Mouse (Mus musculus): Measurements from ENCODE around the gene Opn3. TPM values are rescaled to one million over a fixed set of nuclear protein-coding genes. Genes with fewer than 3 reads are reported as not detected.

Gene Opn3
- total RNA-seq, 2 experiments from 2014 or later = 5.9 to 8.2 TPM

GRCm38 (mm10) chr1:175669456-175669855, 23.1 kb downstream of the Opn3 start:
- intact Hi-C loops (cut with DNase I) = no loop called here

GRCm38 (mm10) chr1:175668666-175669405, 23.7 kb downstream of the Opn3 start:
- intact Hi-C loops (cut with DNase I) = no loop called here

More at GRCm38 (mm10) chr1:175669456-175669855, 23.1 kb downstream of the Opn3 start:
- no peak for DNase-seq (ENCODE audit: low spot score in 2 of 2)

GRCm38 (mm10) chr1:175659900-175660299, 32.7 kb downstream of the Opn3 start:
- intact Hi-C loops (cut with DNase I) = no loop called here
- DNase-seq (ENCODE audit: low spot score in 2 of 2) = no peak

More at GRCm38 (mm10) chr1:175668666-175669405, 23.7 kb downstream of the Opn3 start:
- DNase-seq (ENCODE audit: low spot score in 2 of 2) = no peak

- intact Hi-C loops (cut with DNase I) = no loop called here
- DNase-seq (ENCODE audit: low spot score in 2 of 2) = no peak
These were observed 44.0 kb downstream of the Opn3 start for GRCm38 (mm10) chr1:175648615-175649014.

GRCm38 (mm10) chr1:175646952-175647351, 45.6 kb downstream of the Opn3 start:
- intact Hi-C loops (cut with DNase I) = no loop called here
- DNase-seq (ENCODE audit: low spot score in 2 of 2) = no peak

- intact Hi-C loops (cut with DNase I) = no loop called here
- no peak for DNase-seq (ENCODE audit: low spot score in 2 of 2)
These were observed 48.9 kb downstream of the Opn3 start for GRCm38 (mm10) chr1:175643496-175644265.

- DNase-seq (ENCODE audit: low spot score in 2 of 2) = no peak
- intact Hi-C loops (cut with DNase I) = no loop called here
These were observed 52.0 kb downstream of the Opn3 start for GRCm38 (mm10) chr1:175640435-175641150.

GRCm38 (mm10) chr1:175639072-175639471, 53.5 kb downstream of the Opn3 start:
- intact Hi-C loops (cut with DNase I) = no loop called here
- DNase-seq (ENCODE audit: low spot score in 2 of 2) = no peak

- DNase-seq (ENCODE audit: low spot score in 2 of 2) = no peak
- intact Hi-C loops (cut with DNase I) = no loop called here
These were observed 54.9 kb downstream of the Opn3 start for GRCm38 (mm10) chr1:175637677-175638076.

GRCm38 (mm10) chr1:175632470-175632869, 60.1 kb downstream of the Opn3 start:
- intact Hi-C loops (cut with DNase I) = no loop called here
- DNase-seq (ENCODE audit: low spot score in 2 of 2) = no peak

GRCm38 (mm10) chr1:175631721-175632221, 60.8 kb downstream of the Opn3 start:
- intact Hi-C loops (cut with DNase I) = no loop called here
- DNase-seq (ENCODE audit: low spot score in 2 of 2) = no peak

GRCm38 (mm10) chr1:175631080-175631479, 61.5 kb downstream of the Opn3 start:
- no peak for DNase-seq (ENCODE audit: low spot score in 2 of 2)
- intact Hi-C loops (cut with DNase I) = no loop called here

- intact Hi-C loops (cut with DNase I) = no loop called here
These were observed 62.2 kb downstream of the Opn3 start for GRCm38 (mm10) chr1:175630345-175630744.

GRCm38 (mm10) chr1:175629248-175629647, 63.3 kb downstream of the Opn3 start:
- no peak for DNase-seq (ENCODE audit: low spot score in 2 of 2)
- intact Hi-C loops (cut with DNase I) = no loop called here

More at GRCm38 (mm10) chr1:175630345-175630744, 62.2 kb downstream of the Opn3 start:
- DNase-seq (ENCODE audit: low spot score in 2 of 2) = no peak

GRCm38 (mm10) chr1:175625990-175626692, 66.4 kb downstream of the Opn3 start:
- no peak for DNase-seq (ENCODE audit: low spot score in 2 of 2)
- intact Hi-C loops (cut with DNase I) = loop anchor here (2.0 kb wide), 1 partner anchor 297 kb away; no protein-coding TSS in a partner anchor

- peak; percentile 95 for DNase-seq (ENCODE audit: low spot score in 2 of 2)
- intact Hi-C loops (cut with DNase I) = no loop called here
These were observed 67.2 kb downstream of the Opn3 start, which contains the start of gene Fh1 for GRCm38 (mm10) chr1:175625257-175625879. Fh1 (minus strand) TSS chr1:175625635.

GRCm38 (mm10) chr1:175623656-175624055, 68.9 kb downstream of the Opn3 start:
- DNase-seq (ENCODE audit: low spot score in 2 of 2) = no peak
- intact Hi-C loops (cut with DNase I) = no loop called here

- no peak for DNase-seq (ENCODE audit: low spot score in 2 of 2)
- intact Hi-C loops (cut with DNase I) = no loop called here
These were observed 72.7 kb downstream of the Opn3 start, which contains the start of gene Kmo for GRCm38 (mm10) chr1:175619814-175620431. Kmo (plus strand) TSS chr1:175620381.

Data from left cerebral cortex, postnatal 36 days (tissue).